Mouse (Mus musculus) MEL (cell line): ENCODE measurements around the gene Cyp3a25.

Source experiments
- CTCF ChIP-seq, 3 experiments: IDR thresholded peaks in 2 of 3; conservative IDR thresholded peaks in 1 of 3; 2 replicates each; pipeline ENCODE4 v1.5.1; 2011 to 2012; ENCODE audit warnings: low read length in 3 of 3, low read depth in 2 of 3, mild to moderate bottlenecking in 2 of 3, improper control_type of control experiment in 1 of 3, inconsistent platforms in 1 of 3, mixed read lengths in 1 of 3, moderate library complexity in 1 of 3; ENCODE audit not compliant: control insufficient read depth in 1 of 3, insufficient read depth in 1 of 3, poor library complexity in 1 of 3, severe bottlenecking in 1 of 3
- MYC ChIP-seq: IDR thresholded peaks from 2 replicates; pipeline ENCODE4 v1.6.1; 2011; ENCODE audit warnings: low read depth, mild to moderate bottlenecking, low read length, improper control_type of control experiment, moderate library complexity
- NRF1 ChIP-seq: IDR thresholded peaks from 2 replicates; pipeline ENCODE4 v1.6.1; 2014; ENCODE audit warnings: low read depth, mild to moderate bottlenecking, inconsistent platforms, low read length, improper control_type of control experiment, moderate library complexity; ENCODE audit not compliant: poor library complexity, insufficient read depth, severe bottlenecking
- POLR2A ChIP-seq, 2 experiments: IDR thresholded peaks; 2 replicates each; pipeline ENCODE4 v1.6.1; 2011 to 2012; ENCODE audit warnings: low read length in 2 of 2, mild to moderate bottlenecking in 2 of 2, control low read depth in 1 of 2, improper control_type of control experiment in 1 of 2, low read depth in 1 of 2, moderate library complexity in 1 of 2; ENCODE audit not compliant: control insufficient read depth in 1 of 2, insufficient read depth in 1 of 2, poor library complexity in 1 of 2

- TF ChIP-seq NRF1 (no peak), CTCF (IDR thresholded peaks at IDR 0.05 in 2 of 3, conservative IDR thresholded peaks at IDR 0.05 in 1 of 3; ENCODE audit: control insufficient read depth in 1 of 3, insufficient read depth in 1 of 3, low read depth in 2 of 3, low read length in 3 of 3, poor library complexity in 1 of 3, severe bottlenecking in 1 of 3) (no peak), MYC (no peak), POLR2A (IDR thresholded peaks at IDR 0.05; ENCODE audit: control insufficient read depth in 1 of 2, insufficient read depth in 1 of 2, low read depth in 1 of 2, low read length in 2 of 2, poor library complexity in 1 of 2) (no peak)
Measured at GRCm38 (mm10) chr5:145967080-145967479, 42.3 kb downstream of the Cyp3a25 start.
